Mouse (Mus musculus): ENCODE measurements around the gene Dnmt3a. TPM values are rescaled to one million over a fixed set of nuclear protein-coding genes. Genes with fewer than 3 reads are reported as not detected.

Gene Dnmt3a
- 69.5 and 80.9 TPM in 2 replicates for polyA plus RNA-seq (2014; fragmentation: Nextera tagmentation; extraction: Ambion mirVana)

DNA sequence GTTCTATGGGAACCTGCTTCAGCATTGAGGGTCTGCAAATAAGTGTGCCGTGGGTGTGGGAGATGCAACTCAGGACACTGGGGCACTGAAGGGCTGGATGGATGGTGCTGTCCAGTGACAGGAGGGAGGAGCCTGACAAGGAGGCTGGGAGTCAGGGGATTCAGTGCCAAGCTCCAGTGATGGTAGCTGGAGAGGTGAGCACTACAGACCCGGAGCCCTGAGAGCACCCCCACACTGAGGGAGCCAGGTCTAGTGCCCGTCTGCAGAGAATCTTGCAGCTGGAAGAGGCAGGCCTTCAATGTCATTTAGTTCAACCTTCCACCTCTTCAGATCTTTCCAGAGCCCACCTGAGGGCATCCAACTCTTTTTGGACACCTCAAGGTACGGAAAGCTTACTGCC is at the start of gene Dnmt3a:
Gene Dnmt3a, plus strand, starts transcription at position 156 of the 400 bp plus-strand sequence.
- Histone ChIP-seq H3K36me3 (replicated peaks; ENCODE audit: control insufficient read depth, insufficient read depth, low read depth, low read length) (no peaks in the 10 kb centered on the region), H3K4me3 (ENCODE audit: low read depth, low read length) (peak within 1 kb of the TSS; percentile 91), H3K4me2 (ENCODE audit: low read depth, low read length) (peak within 1 kb of the TSS; percentile 87), H3K27ac (replicated peaks; ENCODE audit: low read depth, low read length) (peak within 1 kb of the TSS; percentile 85), H3K9ac (replicated peaks; ENCODE audit: low read length) (peak within 1 kb of the TSS; percentile 94), H3K4me1 (ENCODE audit: control insufficient read depth, insufficient read depth, low read length) (peaks cover 16% of the 10 kb centered on the region), H3K27me3 (ENCODE audit: control insufficient read depth, insufficient read depth, low read length) (peaks cover 3% of the 10 kb centered on the region; the same call in 1 of the 2 replicates), H3K9me3 (replicated peaks; ENCODE audit: control insufficient read depth, low read length) (no peaks in the 10 kb centered on the region)
- DNase-seq (ENCODE audit: low spot score) (no peak), ATAC-seq (replicated peaks; ENCODE audit: insufficient number of reproducible peaks, low FRiP score, low TSS enrichment, low read depth) (peak; percentile 2)
- WGBS: 24% methylated on average over 4 of the region's 4 CpGs

DNA sequence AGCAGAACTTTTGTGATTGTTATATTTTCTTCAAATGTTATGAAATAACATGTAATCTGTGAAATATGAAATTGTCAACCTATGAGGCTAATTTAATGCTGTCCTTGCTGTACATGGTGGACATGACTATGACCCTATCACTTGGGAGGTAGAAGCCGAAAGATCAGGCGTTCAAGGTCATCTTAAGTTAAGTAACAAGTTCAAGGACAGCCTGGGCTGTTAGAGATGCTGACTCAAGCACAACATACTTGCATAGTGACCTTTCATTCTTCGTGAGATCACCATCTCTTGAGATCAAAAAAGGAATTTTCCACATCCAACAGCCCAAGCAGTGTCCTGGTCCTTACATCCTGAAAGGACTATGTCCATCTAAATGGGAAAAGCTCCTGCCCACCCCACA is 49.6 kb upstream of the Dnmt3a start:
- Histone ChIP-seq H3K9me3 (replicated peaks; ENCODE audit: control insufficient read depth, low read length) (no peaks in the 10 kb centered on the region), H3K27me3 (ENCODE audit: control insufficient read depth, insufficient read depth, low read length) (no peaks in the 10 kb centered on the region), H3K9ac (replicated peaks; ENCODE audit: low read length) (no peak overlapping the region), H3K4me3 (ENCODE audit: low read depth, low read length) (no peak overlapping the region), H3K27ac (replicated peaks; ENCODE audit: low read depth, low read length) (no peak overlapping the region), H3K36me3 (replicated peaks; ENCODE audit: control insufficient read depth, insufficient read depth, low read depth, low read length) (no peaks in the 10 kb centered on the region; the same call in 1 of the 2 replicates), H3K4me1 (ENCODE audit: control insufficient read depth, insufficient read depth, low read length) (no peaks in the 10 kb centered on the region), H3K4me2 (ENCODE audit: low read depth, low read length) (no peak overlapping the region)
- DNase-seq (ENCODE audit: low spot score) (no peak), ATAC-seq (replicated peaks; ENCODE audit: insufficient number of reproducible peaks, low FRiP score, low TSS enrichment, low read depth) (no peak)
- WGBS: 94% methylated on average over 3 of the region's 3 CpGs

- no peaks in the 10 kb centered on the region for H3K27me3 ChIP-seq (ENCODE audit: control insufficient read depth, insufficient read depth, low read length)
- no peaks in the 10 kb centered on the region for H3K9me3 ChIP-seq (replicated peaks; ENCODE audit: control insufficient read depth, low read length)
- no peak overlapping the region for H3K4me2 ChIP-seq (ENCODE audit: low read depth, low read length)
- no peaks in the 10 kb centered on the region for H3K4me1 ChIP-seq (ENCODE audit: control insufficient read depth, insufficient read depth, low read length)
- no peak overlapping the region for H3K4me3 ChIP-seq (ENCODE audit: low read depth, low read length)
- no peak overlapping the region for H3K27ac ChIP-seq (replicated peaks; ENCODE audit: low read depth, low read length)
- WGBS: 84% methylated on average over 3 of the region's 3 CpGs
- ATAC-seq (replicated peaks; ENCODE audit: insufficient number of reproducible peaks, low FRiP score, low TSS enrichment, low read depth): no peak
- no peak for DNase-seq (ENCODE audit: low spot score)
- H3K36me3 ChIP-seq (replicated peaks; ENCODE audit: control insufficient read depth, insufficient read depth, low read depth, low read length): no peaks in the 10 kb centered on the region
- no peak overlapping the region for H3K9ac ChIP-seq (replicated peaks; ENCODE audit: low read length)
Measured at GRCm38 (mm10) chr12:3758127-3758526, 47.7 kb upstream of the Dnmt3a start.

DNA sequence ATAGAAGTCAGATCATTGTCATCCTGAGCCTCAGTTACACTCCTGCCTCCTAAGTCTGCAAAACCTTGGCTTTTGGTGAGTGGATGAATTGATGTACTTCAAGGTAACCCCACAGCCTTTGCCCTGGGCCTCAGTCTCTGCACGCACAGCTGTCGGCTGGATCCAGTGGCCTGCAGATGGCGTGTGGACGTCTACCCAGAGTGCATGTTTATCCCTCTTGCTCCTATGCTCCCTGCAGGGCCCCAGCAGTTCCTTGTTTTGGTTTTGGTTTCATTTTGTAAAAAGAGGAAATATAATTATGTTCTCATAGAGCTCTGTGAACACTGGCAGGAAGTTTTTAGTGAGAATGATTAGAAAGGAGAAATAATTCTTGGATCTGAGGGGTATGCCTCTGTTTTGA is 46.4 kb upstream of the Dnmt3a start:
- H3K27me3 ChIP-seq (ENCODE audit: control insufficient read depth, insufficient read depth, low read length): no peaks in the 10 kb centered on the region
- H3K4me3 ChIP-seq (ENCODE audit: low read depth, low read length): no peak overlapping the region
- H3K27ac ChIP-seq (replicated peaks; ENCODE audit: low read depth, low read length): no peak overlapping the region
- DNase-seq (ENCODE audit: low spot score): peak; percentile 22
- no peak for ATAC-seq (replicated peaks; ENCODE audit: insufficient number of reproducible peaks, low FRiP score, low TSS enrichment, low read depth)
- 49% methylated on average over 4 of the region's 4 CpGs for WGBS
- no peaks in the 10 kb centered on the region for H3K36me3 ChIP-seq (replicated peaks; ENCODE audit: control insufficient read depth, insufficient read depth, low read depth, low read length)
- H3K9me3 ChIP-seq (replicated peaks; ENCODE audit: control insufficient read depth, low read length): no peaks in the 10 kb centered on the region
- H3K4me1 ChIP-seq (ENCODE audit: control insufficient read depth, insufficient read depth, low read length): no peaks in the 10 kb centered on the region
- H3K9ac ChIP-seq (replicated peaks; ENCODE audit: low read length): no peak overlapping the region
- no peak overlapping the region for H3K4me2 ChIP-seq (ENCODE audit: low read depth, low read length)

- WGBS: 78% methylated on average over 4 of the region's 4 CpGs
- H3K4me3 ChIP-seq (ENCODE audit: low read depth, low read length): no peak overlapping the region
- H3K27ac ChIP-seq (replicated peaks; ENCODE audit: low read depth, low read length): no peak overlapping the region
- ATAC-seq (replicated peaks; ENCODE audit: insufficient number of reproducible peaks, low FRiP score, low TSS enrichment, low read depth): no peak
- no peak overlapping the region for H3K9ac ChIP-seq (replicated peaks; ENCODE audit: low read length)
- no peaks in the 10 kb centered on the region for H3K4me1 ChIP-seq (ENCODE audit: control insufficient read depth, insufficient read depth, low read length)
- H3K27me3 ChIP-seq (ENCODE audit: control insufficient read depth, insufficient read depth, low read length): no peaks in the 10 kb centered on the region
- H3K9me3 ChIP-seq (replicated peaks; ENCODE audit: control insufficient read depth, low read length): no peaks in the 10 kb centered on the region
- no peaks in the 10 kb centered on the region for H3K36me3 ChIP-seq (replicated peaks; ENCODE audit: control insufficient read depth, insufficient read depth, low read depth, low read length)
- DNase-seq (ENCODE audit: low spot score): no peak
- no peak overlapping the region for H3K4me2 ChIP-seq (ENCODE audit: low read depth, low read length)
Measured at GRCm38 (mm10) chr12:3760876-3761590, 44.8 kb upstream of the Dnmt3a start.

- Histone ChIP-seq H3K36me3 (replicated peaks; ENCODE audit: control insufficient read depth, insufficient read depth, low read depth, low read length) (no peaks in the 10 kb centered on the region), H3K4me2 (ENCODE audit: low read depth, low read length) (no peak overlapping the region), H3K4me1 (ENCODE audit: control insufficient read depth, insufficient read depth, low read length) (no peaks in the 10 kb centered on the region), H3K27me3 (ENCODE audit: control insufficient read depth, insufficient read depth, low read length) (no peaks in the 10 kb centered on the region), H3K27ac (replicated peaks; ENCODE audit: low read depth, low read length) (no peak overlapping the region), H3K4me3 (ENCODE audit: low read depth, low read length) (no peak overlapping the region), H3K9me3 (replicated peaks; ENCODE audit: control insufficient read depth, low read length) (no peaks in the 10 kb centered on the region), H3K9ac (replicated peaks; ENCODE audit: low read length) (no peak overlapping the region)
- DNase-seq (ENCODE audit: low spot score): no peak
- 75% methylated on average over 6 of the region's 6 CpGs for WGBS
- no peak for ATAC-seq (replicated peaks; ENCODE audit: insufficient number of reproducible peaks, low FRiP score, low TSS enrichment, low read depth)
Measured at GRCm38 (mm10) chr12:3761591-3762295, 44.1 kb upstream of the Dnmt3a start.

GRCm38 (mm10) chr12:3764191-3764804 is 41.5 kb upstream of the Dnmt3a start:
- Histone ChIP-seq H3K4me3 (ENCODE audit: low read depth, low read length) (no peak overlapping the region), H3K27me3 (ENCODE audit: control insufficient read depth, insufficient read depth, low read length) (no peaks in the 10 kb centered on the region), H3K9ac (replicated peaks; ENCODE audit: low read length) (no peak overlapping the region), H3K36me3 (replicated peaks; ENCODE audit: control insufficient read depth, insufficient read depth, low read depth, low read length) (no peaks in the 10 kb centered on the region), H3K4me1 (ENCODE audit: control insufficient read depth, insufficient read depth, low read length) (no peaks in the 10 kb centered on the region), H3K4me2 (ENCODE audit: low read depth, low read length) (no peak overlapping the region), H3K27ac (replicated peaks; ENCODE audit: low read depth, low read length) (no peak overlapping the region), H3K9me3 (replicated peaks; ENCODE audit: control insufficient read depth, low read length) (no peaks in the 10 kb centered on the region)
- 84% methylated on average over 3 of the region's 3 CpGs for WGBS
- DNase-seq (ENCODE audit: low spot score): no peak
- ATAC-seq (replicated peaks; ENCODE audit: insufficient number of reproducible peaks, low FRiP score, low TSS enrichment, low read depth): no peak

- DNase-seq (ENCODE audit: low spot score) (no peak), ATAC-seq (replicated peaks; ENCODE audit: insufficient number of reproducible peaks, low FRiP score, low TSS enrichment, low read depth) (no peak)
- Histone ChIP-seq H3K9me3 (replicated peaks; ENCODE audit: control insufficient read depth, low read length) (no peaks in the 10 kb centered on the region), H3K27me3 (ENCODE audit: control insufficient read depth, insufficient read depth, low read length) (no peaks in the 10 kb centered on the region), H3K4me3 (ENCODE audit: low read depth, low read length) (no peak overlapping the region), H3K4me2 (ENCODE audit: low read depth, low read length) (no peak overlapping the region), H3K27ac (replicated peaks; ENCODE audit: low read depth, low read length) (no peak overlapping the region), H3K4me1 (ENCODE audit: control insufficient read depth, insufficient read depth, low read length) (no peaks in the 10 kb centered on the region), H3K36me3 (replicated peaks; ENCODE audit: control insufficient read depth, insufficient read depth, low read depth, low read length) (no peaks in the 10 kb centered on the region), H3K9ac (replicated peaks; ENCODE audit: low read length) (no peak overlapping the region)
- 72% methylated on average over 8 of the region's 8 CpGs for WGBS
Measured at GRCm38 (mm10) chr12:3767360-3767759, 38.4 kb upstream of the Dnmt3a start.

Measured in embryonic facial prominence, embryonic 11.5 days (tissue).